Mouse (Mus musculus) right cerebral cortex, postnatal 14 days (tissue): Measurements from ENCODE around the gene Sf3a1.

Experiments used
- DNase-seq: peaks from one replicate; pipeline ENCODE4 v3.0.0; 2022

Sf3a1 gene

DNA sequence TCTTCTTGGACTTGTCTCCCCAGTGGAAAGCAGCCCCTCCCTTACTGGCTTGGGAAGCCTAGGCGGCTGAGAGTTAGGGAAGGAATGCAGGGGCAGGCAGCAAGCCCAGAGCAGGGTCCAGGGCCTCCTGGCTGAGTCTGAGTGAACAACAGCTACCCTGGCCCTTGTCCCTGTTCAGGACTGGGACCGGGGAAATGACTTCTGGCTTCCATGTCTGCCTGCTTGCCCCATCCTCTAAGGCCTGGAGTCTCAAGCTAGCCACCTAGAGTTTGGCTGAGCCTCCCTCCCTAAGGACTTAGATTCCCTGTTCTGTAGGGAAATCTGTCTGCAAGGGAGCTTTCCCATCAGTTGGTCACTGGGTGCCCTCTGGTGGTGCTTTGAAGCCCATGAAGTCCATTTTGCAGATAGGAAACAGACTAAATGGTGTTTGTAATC, 59.2 kb downstream of the Sf3a1 start:
- peak; percentile 71 for DNase-seq

DNA sequence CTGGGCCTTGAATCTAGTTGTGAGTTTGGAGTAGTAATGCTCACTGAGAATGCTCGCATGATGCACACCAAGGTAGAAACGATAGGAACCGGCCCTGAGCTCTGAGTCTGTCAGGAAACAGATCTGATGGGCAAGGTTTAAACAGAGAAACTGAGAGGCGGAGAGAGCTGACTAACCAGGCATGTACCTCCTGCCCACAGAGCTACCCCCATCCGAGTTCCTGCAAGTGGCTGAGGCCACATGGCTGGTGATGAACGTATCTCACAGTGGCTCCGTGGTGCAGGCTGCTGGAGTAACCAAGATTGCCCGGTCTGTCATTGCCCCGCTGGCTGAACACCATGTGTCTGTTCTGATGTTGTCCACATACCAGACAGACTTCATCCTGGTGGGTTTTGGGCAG, 59.8 kb downstream of the Sf3a1 start:
- DNase-seq, result no peak

DNA sequence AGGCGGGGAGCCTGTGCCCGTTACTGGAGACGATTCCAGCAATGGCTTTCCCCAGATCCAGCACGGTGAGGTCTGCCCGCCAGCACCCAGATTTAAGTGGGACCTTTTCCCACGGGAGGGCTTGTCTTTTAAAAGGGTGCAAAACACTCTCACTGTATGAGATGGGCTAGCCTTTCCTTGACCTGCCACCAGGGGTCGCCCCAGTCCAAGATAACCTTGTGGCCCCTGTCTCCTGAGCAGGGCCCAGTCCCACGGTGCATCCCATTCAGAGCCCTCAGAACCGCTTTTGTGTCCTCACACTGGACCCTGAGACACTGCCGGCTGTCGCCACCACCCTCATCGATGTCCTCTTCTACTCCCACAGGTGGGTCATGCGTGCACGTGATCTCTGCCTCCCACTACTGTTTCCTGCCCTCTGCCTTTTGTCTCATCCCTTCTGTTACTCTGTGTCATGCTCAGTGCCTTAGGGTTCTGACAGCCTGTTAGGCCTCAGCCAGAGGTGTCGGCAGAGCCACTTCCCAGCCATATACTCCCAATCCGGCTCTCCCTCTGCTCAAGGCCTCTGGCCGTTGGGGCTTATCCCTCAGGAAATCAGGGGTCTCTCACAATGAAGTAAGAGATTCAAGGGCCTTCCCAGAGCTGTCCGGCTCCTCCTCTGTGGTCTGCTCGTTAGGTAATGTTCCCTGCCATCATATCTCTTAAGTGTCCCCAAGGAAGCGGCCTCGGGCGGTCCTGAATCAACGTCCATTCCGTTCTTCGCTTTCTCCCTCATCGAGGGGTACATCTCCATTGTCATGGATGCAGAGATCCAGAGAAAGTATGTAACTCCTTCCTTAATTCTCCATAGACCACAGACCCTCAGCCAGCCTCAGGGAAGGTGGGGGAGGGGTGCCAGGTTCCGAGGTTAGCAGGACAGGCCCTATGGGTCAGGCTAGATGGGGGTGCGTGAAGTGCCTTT, 60.6 kb downstream of the Sf3a1 start:
- peak; percentile 75 for DNase-seq

DNA sequence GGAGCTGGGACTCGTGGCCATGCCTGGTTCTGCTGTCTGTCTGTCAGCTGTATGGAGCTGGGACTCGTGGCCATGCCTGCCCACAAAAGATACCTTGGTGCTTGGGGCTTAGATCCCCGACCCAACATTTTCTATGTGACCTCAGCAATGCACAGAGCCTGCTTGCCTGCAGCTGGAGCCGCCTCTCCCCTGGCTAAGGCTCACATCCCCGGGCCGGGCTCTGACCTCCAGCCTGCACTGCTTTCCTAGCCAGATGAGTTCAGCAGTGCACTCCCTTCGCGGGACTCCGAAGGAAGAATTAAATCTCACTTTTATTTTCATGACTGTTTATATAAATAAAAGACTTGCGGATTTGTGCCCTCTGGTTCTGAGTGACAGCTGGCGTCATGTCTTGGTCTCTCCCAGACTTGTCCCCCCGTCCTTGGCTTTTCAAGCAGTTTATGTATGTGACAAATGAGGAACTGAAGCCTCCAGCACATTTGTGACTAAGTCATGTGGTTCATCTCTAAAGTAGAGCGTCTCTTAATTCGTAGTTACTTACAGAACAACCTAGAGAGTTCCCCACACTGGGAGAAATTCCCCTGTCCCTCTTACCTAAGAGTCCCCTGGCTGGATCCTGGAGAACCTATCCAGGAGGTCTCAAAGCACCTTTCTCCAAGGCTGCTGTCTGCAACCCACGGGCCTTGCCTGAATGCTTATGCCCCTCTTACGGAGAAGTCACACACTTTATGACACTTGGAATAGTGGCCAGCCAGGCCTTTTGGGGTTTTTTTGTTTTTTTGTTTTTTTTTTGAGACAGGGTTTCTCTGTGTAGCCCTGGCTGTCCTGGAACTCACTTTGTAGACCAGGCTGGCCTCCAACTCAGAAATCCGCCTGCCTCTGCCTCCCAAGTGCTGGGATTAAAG, 62.1 kb downstream of the Sf3a1 start:
- no peak for DNase-seq

DNA sequence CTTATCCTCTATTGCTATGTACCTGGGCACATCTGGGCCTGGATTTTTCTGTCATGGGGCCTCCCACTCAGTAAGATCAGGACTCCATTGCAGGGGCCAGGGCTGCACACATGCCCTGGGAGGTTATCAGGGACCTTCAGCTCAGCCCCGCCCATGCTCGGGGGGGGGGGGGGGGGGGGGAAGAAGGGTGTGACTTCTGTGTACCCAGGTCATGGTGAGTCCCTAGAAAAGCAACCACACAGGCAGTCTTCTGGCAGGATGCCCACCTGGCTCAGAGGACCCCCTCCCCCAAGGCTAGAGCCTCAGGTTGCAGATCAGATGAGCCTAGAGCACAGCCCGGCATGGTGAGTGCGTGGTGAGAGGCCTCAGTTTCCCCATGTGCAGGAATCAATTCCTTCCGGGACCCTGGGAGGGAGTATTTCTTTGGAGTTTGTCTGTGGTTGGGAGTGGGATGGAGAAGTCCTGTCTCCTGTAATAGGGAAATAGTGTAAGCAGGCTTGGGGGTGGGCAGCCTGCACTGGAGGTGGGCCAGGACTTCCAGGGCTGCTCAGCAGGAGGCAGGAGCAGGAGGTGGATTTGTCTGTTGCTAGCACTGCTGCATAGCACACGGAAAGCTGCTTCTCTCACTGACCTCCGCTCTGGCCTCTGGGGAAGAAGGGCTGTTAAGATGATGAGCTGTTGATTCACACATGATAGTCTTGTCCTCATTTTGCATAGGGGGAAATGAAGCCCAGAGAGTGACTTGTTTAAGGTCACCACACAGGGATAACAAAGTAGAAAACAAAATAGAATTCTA, 63.4 kb downstream of the Sf3a1 start:
- DNase-seq, result no peak

DNA sequence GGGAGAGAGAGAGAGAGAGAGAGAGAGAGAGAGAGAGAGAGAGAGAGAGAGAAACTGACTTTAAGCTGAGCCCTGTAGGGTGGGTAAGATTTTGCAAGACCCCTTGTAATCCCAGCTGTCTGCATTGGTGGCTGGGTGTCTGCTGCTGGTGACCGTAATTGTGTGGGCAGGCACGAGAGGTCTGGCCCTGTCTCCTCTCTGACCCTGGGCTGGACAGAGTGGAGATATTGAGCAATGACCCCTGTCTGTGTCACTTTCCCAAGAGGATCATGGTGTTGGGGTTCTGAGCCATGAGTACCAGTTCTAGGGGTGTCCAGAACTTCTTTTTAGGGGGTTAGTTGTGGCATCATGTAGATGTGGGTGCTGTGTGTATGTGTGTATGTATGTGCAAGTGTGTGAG, 64.1 kb downstream of the Sf3a1 start:
- DNase-seq, result no peak

DNA sequence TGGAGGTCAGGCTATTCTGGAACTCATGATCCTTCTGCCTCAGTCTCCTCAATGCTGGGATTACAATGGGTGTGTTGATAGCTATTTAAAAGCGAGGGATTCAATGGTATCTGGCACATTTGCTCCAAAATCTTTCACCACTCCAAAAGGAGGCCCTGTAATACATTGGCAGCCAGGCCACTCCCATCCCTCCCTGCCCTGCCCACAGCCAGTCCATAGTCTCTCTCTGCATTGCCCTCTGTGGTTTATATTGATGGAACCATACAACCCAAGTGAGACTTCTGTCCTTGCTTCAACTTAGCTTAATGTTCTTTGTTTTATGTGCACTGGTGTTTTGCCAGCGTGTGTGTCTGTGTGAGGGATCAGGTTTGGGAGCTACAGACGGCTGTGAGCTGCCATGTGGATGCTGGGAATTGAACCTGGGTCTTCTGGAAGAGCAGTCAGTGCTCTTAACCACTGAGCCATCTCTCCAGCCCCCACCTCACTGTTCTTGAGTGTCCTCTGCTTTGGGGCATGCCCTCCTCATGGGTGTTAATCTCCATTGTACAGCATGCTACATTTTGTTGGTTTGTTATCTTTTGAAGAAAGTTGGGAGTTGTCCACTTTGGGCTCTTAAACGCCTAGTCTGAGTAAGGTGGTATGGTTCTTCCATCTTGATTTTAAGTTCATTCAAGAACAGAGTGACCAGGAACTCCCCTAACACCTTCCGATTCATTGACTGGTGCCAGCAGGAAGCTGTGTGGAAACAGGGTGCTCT, 66.6 kb downstream of the Sf3a1 start:
- no peak for DNase-seq

DNA sequence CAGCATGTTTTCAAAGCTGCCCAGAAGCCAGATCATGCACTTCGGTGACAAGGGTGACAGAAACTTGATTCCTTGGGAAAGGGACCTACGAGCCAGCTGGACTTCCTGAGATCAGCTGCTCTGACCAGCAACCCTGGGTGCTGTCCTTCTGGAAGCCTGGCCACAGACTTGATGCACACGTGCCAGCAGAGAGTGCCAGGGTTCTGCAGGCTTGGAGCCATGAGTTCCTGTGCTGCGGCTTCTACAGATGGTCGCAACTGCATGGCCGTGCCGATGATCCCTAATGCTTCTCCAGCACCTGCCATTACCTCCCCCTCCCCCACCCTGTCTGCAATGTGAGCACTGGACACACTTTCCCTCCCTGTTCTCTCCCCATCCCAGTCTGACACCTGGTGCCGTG, 68.3 kb downstream of the Sf3a1 start:
- DNase-seq, result no peak

DNA sequence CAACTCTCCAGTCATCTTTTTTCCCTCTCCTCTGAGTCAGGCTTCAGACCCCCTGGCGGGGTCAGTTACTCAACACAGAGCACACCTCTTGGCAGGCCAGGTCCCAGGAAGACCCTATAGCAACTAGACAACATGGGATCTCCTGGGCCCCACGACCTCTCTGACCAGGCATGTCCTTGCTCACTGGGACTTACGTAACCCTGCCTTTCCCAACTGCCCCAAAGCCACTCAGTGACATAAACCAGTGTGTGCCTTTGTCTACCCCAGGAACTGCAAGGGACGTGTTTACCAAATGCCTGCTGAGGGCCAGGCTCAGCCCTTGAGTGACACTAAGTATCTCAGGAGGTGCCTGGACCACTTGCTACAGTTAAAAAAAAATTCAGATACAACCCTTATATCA, 69.7 kb downstream of the Sf3a1 start:
- no peak for DNase-seq

DNA sequence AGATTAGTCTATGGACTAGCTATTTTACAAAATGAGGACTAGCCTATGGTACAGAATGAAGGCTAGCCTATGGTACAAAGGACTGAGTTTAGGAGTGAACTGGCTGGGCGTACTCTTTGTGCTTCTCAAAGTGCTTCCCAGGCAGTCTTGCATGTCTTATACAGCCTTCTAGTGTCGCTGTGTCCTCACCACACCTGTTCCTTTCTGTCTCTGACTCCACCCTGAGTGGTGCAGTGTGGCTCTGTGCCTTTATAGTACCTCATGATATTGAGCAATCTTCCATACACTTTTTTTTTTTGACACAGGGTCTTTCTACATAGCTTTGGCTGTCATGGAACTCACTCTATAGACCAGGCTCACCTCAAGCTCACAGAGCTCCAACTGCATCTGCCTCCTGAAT, 71.3 kb downstream of the Sf3a1 start:
- no peak for DNase-seq
